Mouse (Mus musculus) liver, adult (tissue): ENCODE results near the gene Nav2.

Experiments used
- GATA4 ChIP-seq: IDR thresholded peaks from 2 replicates; pipeline ENCODE4 v1.6.1; 2014; ENCODE audit warnings: mild to moderate bottlenecking, low read length; ENCODE audit not compliant: insufficient replicate concordance

Nav2 gene

GRCm38 (mm10) chr7:49341151-49341918, 432.8 kb downstream of the Nav2 start:
- no peak for TF ChIP-seq GATA4

- no peak for TF ChIP-seq GATA4
Observed at GRCm38 (mm10) chr7:49341919-49342529, 433.5 kb downstream of the Nav2 start.

GRCm38 (mm10) chr7:49342556-49343080, 434.1 kb downstream of the Nav2 start:
- no peak for TF ChIP-seq GATA4

GRCm38 (mm10) chr7:49343081-49343600, 434.6 kb downstream of the Nav2 start:
- no peak for TF ChIP-seq GATA4

- no peak for TF ChIP-seq GATA4
Observed at GRCm38 (mm10) chr7:49343752-49344484, 435.4 kb downstream of the Nav2 start.

- TF ChIP-seq GATA4 = no peak
Observed at GRCm38 (mm10) chr7:49347338-49348272, 439.1 kb downstream of the Nav2 start.

- no peak for TF ChIP-seq GATA4
Observed at GRCm38 (mm10) chr7:49348636-49349035, 440.1 kb downstream of the Nav2 start.

- no peak for TF ChIP-seq GATA4
Observed at GRCm38 (mm10) chr7:49350321-49351007, 441.9 kb downstream of the Nav2 start.

- TF ChIP-seq GATA4 = no peak
Observed at GRCm38 (mm10) chr7:49351596-49352258, 443.2 kb downstream of the Nav2 start.

GRCm38 (mm10) chr7:49357441-49358165, 449.1 kb downstream of the Nav2 start:
- no peak for TF ChIP-seq GATA4

GRCm38 (mm10) chr7:49359120-49359519, 450.6 kb downstream of the Nav2 start:
- no peak for TF ChIP-seq GATA4

GRCm38 (mm10) chr7:49360597-49360996, 452.1 kb downstream of the Nav2 start:
- TF ChIP-seq GATA4 = no peak
